Mouse (Mus musculus): ENCODE data around the gene Pnp.
"Not testable (repeated sequence)": the region's sequence is repeated elsewhere in the genome, so short reads cannot be mapped to it uniquely, and the experiment has no call there.

The Pnp gene

DNA sequence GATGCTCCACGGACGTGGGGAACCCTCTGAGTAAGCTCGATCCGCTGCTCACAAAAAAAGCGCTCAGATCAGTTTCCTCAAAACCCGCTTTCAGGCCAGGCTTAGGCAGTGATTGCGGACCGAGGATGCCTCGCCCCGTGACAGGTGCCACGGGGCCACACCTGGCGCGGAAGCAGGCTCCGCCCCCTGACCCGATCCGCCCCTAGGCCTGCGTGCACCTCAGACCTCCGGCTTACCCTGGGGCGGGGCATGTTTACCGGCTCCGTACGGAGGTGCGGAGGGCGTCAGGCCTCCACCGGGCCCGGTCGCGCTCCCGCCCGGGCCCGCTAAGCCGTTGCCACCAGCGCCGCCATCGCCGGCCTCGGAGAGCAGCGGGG lies 517 bp upstream of the Pnp start:
- peak; percentile 64 for DNase-seq (ENCODE audit: low spot score)

GRCm38 (mm10) chr14:50931493-50932020 lies 675 bp downstream of the Pnp start:
- no peak for DNase-seq (ENCODE audit: low spot score)

- no peak for DNase-seq (ENCODE audit: low spot score)
Observed at GRCm38 (mm10) chr14:50936649-50937048, 5.8 kb downstream of the Pnp start.

- DNase-seq (ENCODE audit: low spot score): no peak
Observed at GRCm38 (mm10) chr14:50938119-50938908, 7.4 kb downstream of the Pnp start.

DNA sequence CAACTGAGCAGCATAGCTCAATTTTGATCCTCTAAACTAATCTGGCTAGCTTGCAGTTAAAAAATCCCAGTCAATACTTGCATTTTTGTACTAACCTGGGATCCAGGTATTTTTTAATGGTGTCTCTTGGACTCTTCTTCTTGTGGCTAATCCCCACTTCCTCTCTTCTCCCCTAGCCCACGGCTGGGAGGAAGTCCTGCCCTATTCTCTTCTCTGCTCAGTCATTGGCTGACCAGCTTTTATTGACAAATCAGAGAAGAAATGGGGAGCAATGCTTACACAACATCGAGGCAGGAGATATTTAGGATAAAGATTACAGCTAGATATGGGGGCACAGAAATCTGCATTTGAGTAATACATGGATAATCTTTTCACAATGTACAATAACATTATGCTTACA lies 8.1 kb downstream of the Pnp start:
- DNase-seq (ENCODE audit: low spot score): no peak

DNA sequence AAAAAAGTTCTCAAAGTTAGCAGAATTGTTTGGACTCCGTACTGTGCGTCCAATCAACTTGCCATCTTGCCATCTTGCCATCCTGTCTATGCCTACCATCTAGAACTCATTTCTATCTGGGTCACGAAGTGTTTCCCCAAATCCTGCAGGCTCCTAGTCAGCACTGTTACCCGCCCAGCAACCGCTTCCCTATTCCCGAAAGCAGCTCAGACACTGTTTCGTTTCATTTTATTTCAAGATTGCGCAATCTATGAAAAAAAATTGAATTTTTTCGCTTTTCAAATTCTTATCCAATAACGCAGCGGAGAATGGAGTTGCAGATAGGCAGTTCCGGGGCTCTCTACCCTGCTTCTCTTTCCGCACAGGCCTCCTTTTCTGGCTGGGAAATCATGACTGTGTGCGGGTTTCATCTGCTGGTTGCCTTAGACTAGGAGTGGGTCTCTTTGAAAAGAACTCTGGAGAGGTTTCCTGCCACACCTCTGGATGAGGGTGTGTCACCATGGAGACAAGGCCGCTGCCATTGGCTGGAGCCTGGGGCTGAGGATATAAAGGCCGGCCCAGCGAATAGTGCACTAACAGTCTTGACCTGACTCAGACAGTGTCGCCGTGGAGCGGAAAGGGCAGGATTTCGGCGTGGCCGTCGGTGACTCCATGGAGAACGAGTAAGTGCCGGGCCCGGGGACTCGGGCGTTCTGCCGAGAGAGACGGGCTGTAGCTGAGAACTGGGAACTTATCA lies 13.2 kb downstream of the Pnp start, which contains the start of gene Gm49342:
Gene Gm49342 (plus strand): TSS at position 586 of the 736 bp plus-strand sequence.
- peak; percentile 94 for DNase-seq (ENCODE audit: low spot score)

DNA sequence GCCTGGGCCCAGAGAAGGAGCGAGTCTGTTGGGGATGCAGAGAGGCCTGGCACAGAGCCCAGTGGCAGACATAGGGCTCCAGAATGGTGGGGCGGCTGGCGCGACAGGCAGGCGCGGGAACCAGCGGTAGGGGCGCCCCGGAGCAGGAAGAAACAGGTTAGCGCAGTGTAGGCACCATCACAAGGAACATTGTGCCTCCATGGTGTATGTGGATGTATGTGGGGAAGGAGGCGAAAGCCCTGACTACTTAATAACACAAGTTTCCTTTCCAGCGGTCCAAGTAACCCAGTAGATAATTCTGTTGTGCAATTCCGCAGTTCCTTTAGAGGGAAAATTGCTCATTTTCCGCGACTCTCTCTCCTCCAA lies 13.8 kb downstream of the Pnp start:
- DNase-seq (ENCODE audit: low spot score): not testable (repeated sequence)

DNA sequence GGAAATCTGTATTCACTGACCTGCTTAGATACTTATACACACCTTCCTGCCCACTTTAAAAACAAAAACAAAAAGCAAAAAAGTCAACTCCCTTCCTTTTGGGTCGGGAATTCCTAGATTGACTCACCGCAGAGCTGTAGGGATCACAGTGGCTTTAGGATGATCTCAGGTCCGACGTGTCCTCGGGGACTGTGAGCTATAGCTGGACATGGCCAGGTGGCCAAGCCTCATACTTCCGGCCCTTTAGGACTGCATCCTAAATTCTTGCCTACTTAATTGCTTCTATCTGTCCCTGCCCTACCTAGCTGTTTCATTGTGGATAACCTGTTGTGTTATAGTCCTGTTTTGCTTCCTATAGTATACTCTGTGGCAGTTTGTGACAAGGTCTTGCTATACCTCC lies 14.2 kb downstream of the Pnp start:
- not testable (repeated sequence) for DNase-seq (ENCODE audit: low spot score)

DNA sequence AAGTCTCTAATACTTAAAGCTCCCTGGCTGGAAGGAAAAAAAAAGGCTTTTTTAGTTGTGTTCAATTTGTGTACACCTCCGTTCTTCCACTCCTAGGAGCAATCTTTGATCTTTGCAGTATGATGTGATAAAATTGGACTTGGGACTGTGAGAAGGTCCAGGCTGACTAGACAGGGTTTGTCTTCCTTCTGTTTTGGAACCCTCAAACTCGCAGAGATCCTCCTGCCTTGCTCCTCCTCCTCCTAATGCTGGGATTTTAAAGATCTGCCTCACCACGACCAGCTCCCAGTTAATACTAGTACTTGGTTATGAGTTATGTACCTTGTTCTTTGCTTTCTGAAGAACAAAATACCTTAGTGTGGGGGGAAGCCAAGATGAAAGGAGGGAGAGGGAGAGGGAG lies 14.6 kb downstream of the Pnp start:
- not testable (repeated sequence) for DNase-seq (ENCODE audit: low spot score)

- no peak for DNase-seq (ENCODE audit: low spot score)
Observed at GRCm38 (mm10) chr14:50955487-50955886, 24.6 kb downstream of the Pnp start.

- peak; percentile 23 for DNase-seq (ENCODE audit: low spot score)
Observed at GRCm38 (mm10) chr14:50955942-50956508, 25.1 kb downstream of the Pnp start, which contains the start of gene Pnp2. Gene Pnp2 (plus strand): TSS chr14:50955992.

GRCm38 (mm10) chr14:50956724-50957123 lies 25.8 kb downstream of the Pnp start:
- DNase-seq (ENCODE audit: low spot score): not testable (repeated sequence)

DNA sequence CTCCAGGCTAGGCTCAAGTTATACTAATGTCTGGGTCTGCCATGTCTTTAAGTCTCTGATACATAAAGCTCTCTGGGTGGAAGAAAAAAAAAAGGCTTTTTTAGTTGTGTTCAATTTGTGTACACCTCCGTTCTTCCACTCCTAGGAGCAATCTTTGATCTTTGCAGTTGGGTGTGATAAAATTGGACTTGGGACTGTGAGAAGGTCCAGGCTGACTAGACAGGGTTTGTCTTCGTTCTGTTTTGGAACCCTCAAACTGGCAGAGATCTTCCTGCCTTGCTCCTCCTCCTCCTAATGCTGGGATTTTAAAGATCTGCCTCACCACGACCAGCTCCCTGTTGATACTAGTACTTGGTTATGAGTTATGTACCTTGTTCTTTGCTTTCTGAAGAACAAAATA lies 26.3 kb downstream of the Pnp start:
- not testable (repeated sequence) for DNase-seq (ENCODE audit: low spot score)

- DNase-seq (ENCODE audit: low spot score): not testable (repeated sequence)
Observed at GRCm38 (mm10) chr14:50958289-50958995, 27.6 kb downstream of the Pnp start.

GRCm38 (mm10) chr14:50968216-50968980 lies 37.5 kb downstream of the Pnp start:
- no peak for DNase-seq (ENCODE audit: low spot score)

DNA sequence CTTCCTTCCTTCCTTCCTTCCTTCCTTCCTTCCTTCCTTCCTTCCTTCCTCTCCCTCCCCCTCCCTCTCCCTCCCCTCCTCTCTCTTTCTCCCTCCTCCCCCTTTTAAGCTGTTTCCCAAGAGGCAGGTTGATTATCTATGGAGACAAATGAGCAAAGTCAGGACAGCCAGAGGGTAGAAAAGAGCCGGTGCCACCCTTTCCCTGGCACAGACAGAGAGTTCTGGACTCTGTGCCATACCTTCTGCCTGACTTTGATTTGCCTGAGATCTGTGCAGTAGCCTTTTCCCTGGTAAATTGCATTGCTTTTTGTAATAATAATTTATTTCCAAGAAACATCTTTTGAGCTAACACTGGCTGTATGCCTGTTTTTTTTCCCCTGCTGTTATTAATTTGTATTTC lies 38.2 kb downstream of the Pnp start:
- DNase-seq (ENCODE audit: low spot score): no peak

GRCm38 (mm10) chr14:50969558-50970544 lies 39.0 kb downstream of the Pnp start:
- no peak for DNase-seq (ENCODE audit: low spot score)

GRCm38 (mm10) chr14:50970822-50971221 lies 39.9 kb downstream of the Pnp start:
- DNase-seq (ENCODE audit: low spot score): no peak

GRCm38 (mm10) chr14:50973054-50973453 lies 42.2 kb downstream of the Pnp start:
- not testable (repeated sequence) for DNase-seq (ENCODE audit: low spot score)

GRCm38 (mm10) chr14:50973700-50974099 lies 42.8 kb downstream of the Pnp start:
- no peak for DNase-seq (ENCODE audit: low spot score)
